Mouse (Mus musculus): Measurements from ENCODE around the gene Atp2a2. TPM values are rescaled to one million over a fixed set of nuclear protein-coding genes. Genes with fewer than 3 reads are reported as not detected.
A peak's percentile ranks its signal among the peaks of the same experiment; 100 is the strongest.

The Atp2a2 gene
- polyA plus RNA-seq (2015; fragmentation: Nextera tagmentation; extraction: Ambion mirVana) = 39.4 and 41.2 TPM in 2 replicates

- H3K4me2 ChIP-seq = peak within 1 kb of the TSS; percentile 75
- H3K27me3 ChIP-seq = no peaks in the 10 kb centered on the region
- H3K36me3 ChIP-seq = peaks cover 3% of the 10 kb centered on the region; the same call in 1 of the 2 replicates
- H3K9me3 ChIP-seq = peaks cover 5% of the 10 kb centered on the region; the same call in 1 of the 2 replicates
- H3K4me3 ChIP-seq = peak within 1 kb of the TSS; percentile 97
- ATAC-seq (ENCODE audit: low FRiP score) = peak; percentile 93
- H3K27ac ChIP-seq = peak within 1 kb of the TSS; percentile 100
- peak within 1 kb of the TSS; percentile 99 for H3K9ac ChIP-seq
- H3K4me1 ChIP-seq (replicated peaks) = peaks cover 42% of the 10 kb centered on the region
- under 1% methylated on average over 93 of the region's 113 CpGs for WGBS
Measured at GRCm38 (mm10) chr5:122502077-122502941, at the start of gene Atp2a2. Atp2a2 (minus strand) TSS chr5:122502225.

GRCm38 (mm10) chr5:122550460-122550859, 48.4 kb upstream of the Atp2a2 start:
- no peak for ATAC-seq (ENCODE audit: low FRiP score)
- WGBS = 69% methylated on average over 8 of the region's 8 CpGs
- H3K4me1 ChIP-seq (replicated peaks) = peaks cover 4% of the 10 kb centered on the region; the same call in 1 of the 2 replicates

GRCm38 (mm10) chr5:122548671-122549070, 46.6 kb upstream of the Atp2a2 start:
- Histone ChIP-seq H3K27me3 (no peaks in the 10 kb centered on the region), H3K36me3 (peaks cover 6% of the 10 kb centered on the region; the same call in 1 of the 2 replicates), H3K4me1 (replicated peaks) (peaks cover 4% of the 10 kb centered on the region; the same call in 1 of the 2 replicates), H3K4me2 (no peak overlapping the region), H3K9ac (no peak overlapping the region), H3K27ac (no peak overlapping the region), H3K9me3 (no peaks in the 10 kb centered on the region), H3K4me3 (no peak overlapping the region)
- WGBS = 82% methylated on average over 6 of the region's 6 CpGs
- no peak for ATAC-seq (ENCODE audit: low FRiP score)

More at GRCm38 (mm10) chr5:122550460-122550859, 48.4 kb upstream of the Atp2a2 start:
- H3K36me3 ChIP-seq = peaks cover 13% of the 10 kb centered on the region
- H3K9ac ChIP-seq = no peak overlapping the region; the same call in 1 of the 2 replicates
- no peaks in the 10 kb centered on the region for H3K9me3 ChIP-seq
- H3K27ac ChIP-seq = no peak overlapping the region
- no peak overlapping the region for H3K4me2 ChIP-seq
- H3K27me3 ChIP-seq = no peaks in the 10 kb centered on the region
- H3K4me3 ChIP-seq = no peak overlapping the region

- Histone ChIP-seq H3K27me3 (no peaks in the 10 kb centered on the region), H3K9ac (no peak overlapping the region), H3K27ac (peak overlapping the region; percentile 18; the same call in 1 of the 2 replicates), H3K4me2 (no peak overlapping the region), H3K9me3 (no peaks in the 10 kb centered on the region), H3K4me3 (no peak overlapping the region), H3K36me3 (peaks cover 6% of the 10 kb centered on the region; the same call in 1 of the 2 replicates), H3K4me1 (replicated peaks) (peaks cover 4% of the 10 kb centered on the region; the same call in 1 of the 2 replicates)
- ATAC-seq (ENCODE audit: low FRiP score) = no peak
- WGBS = 75% methylated on average over 6 of the region's 6 CpGs
Measured at GRCm38 (mm10) chr5:122547810-122548209, 45.8 kb upstream of the Atp2a2 start.

- H3K9me3 ChIP-seq = no peaks in the 10 kb centered on the region
- H3K4me2 ChIP-seq = no peak overlapping the region
- peaks cover 6% of the 10 kb centered on the region; the same call in 1 of the 2 replicates for H3K36me3 ChIP-seq
- ATAC-seq (ENCODE audit: low FRiP score) = no peak
- 69% methylated on average over 7 of the region's 7 CpGs for WGBS
- no peaks in the 10 kb centered on the region for H3K27me3 ChIP-seq
- H3K9ac ChIP-seq = no peak overlapping the region
- no peak overlapping the region for H3K4me3 ChIP-seq
- peaks cover 4% of the 10 kb centered on the region; the same call in 1 of the 2 replicates for H3K4me1 ChIP-seq (replicated peaks)
- no peak overlapping the region for H3K27ac ChIP-seq
Measured at GRCm38 (mm10) chr5:122547251-122547714, 45.3 kb upstream of the Atp2a2 start.

GRCm38 (mm10) chr5:122543392-122543791, 41.4 kb upstream of the Atp2a2 start:
- Histone ChIP-seq H3K9ac (no peak overlapping the region), H3K4me1 (replicated peaks) (peaks cover 4% of the 10 kb centered on the region; the same call in 1 of the 2 replicates), H3K4me2 (no peak overlapping the region), H3K27ac (no peak overlapping the region), H3K9me3 (no peaks in the 10 kb centered on the region), H3K36me3 (peaks cover 14% of the 10 kb centered on the region), H3K27me3 (no peaks in the 10 kb centered on the region), H3K4me3 (no peak overlapping the region)
- WGBS = 94% methylated on average over 6 of the region's 6 CpGs
- ATAC-seq (ENCODE audit: low FRiP score) = no peak

GRCm38 (mm10) chr5:122541871-122542270, 39.8 kb upstream of the Atp2a2 start:
- H3K4me3 ChIP-seq = no peak overlapping the region
- no peak overlapping the region for H3K27ac ChIP-seq
- no peak overlapping the region for H3K9ac ChIP-seq
- H3K27me3 ChIP-seq = no peaks in the 10 kb centered on the region
- no peaks in the 10 kb centered on the region for H3K9me3 ChIP-seq
- H3K36me3 ChIP-seq = peaks cover 14% of the 10 kb centered on the region
- H3K4me2 ChIP-seq = no peak overlapping the region
- no peaks in the 10 kb centered on the region for H3K4me1 ChIP-seq (replicated peaks)
- ATAC-seq (ENCODE audit: low FRiP score) = no peak
- WGBS = 93% methylated on average over 8 of the region's 8 CpGs

- H3K4me1 ChIP-seq (replicated peaks) = no peaks in the 10 kb centered on the region
- H3K9me3 ChIP-seq = no peaks in the 10 kb centered on the region
- WGBS = 97% methylated on average over 11 of the region's 11 CpGs
- no peak for ATAC-seq (ENCODE audit: low FRiP score)
- H3K4me3 ChIP-seq = no peak overlapping the region
- no peak overlapping the region for H3K9ac ChIP-seq
- no peaks in the 10 kb centered on the region for H3K27me3 ChIP-seq
- no peak overlapping the region for H3K4me2 ChIP-seq
- peaks cover 14% of the 10 kb centered on the region for H3K36me3 ChIP-seq
- no peak overlapping the region for H3K27ac ChIP-seq
Measured at GRCm38 (mm10) chr5:122538077-122538476, 36.1 kb upstream of the Atp2a2 start.

GRCm38 (mm10) chr5:122537654-122538053, 35.6 kb upstream of the Atp2a2 start:
- Histone ChIP-seq H3K4me3 (no peak overlapping the region), H3K9ac (no peak overlapping the region), H3K4me2 (no peak overlapping the region), H3K27me3 (no peaks in the 10 kb centered on the region), H3K36me3 (peaks cover 14% of the 10 kb centered on the region), H3K4me1 (replicated peaks) (no peaks in the 10 kb centered on the region), H3K9me3 (no peaks in the 10 kb centered on the region), H3K27ac (no peak overlapping the region)
- no peak for ATAC-seq (ENCODE audit: low FRiP score)
- WGBS = 96% methylated on average over 5 of the region's 5 CpGs

- ATAC-seq (ENCODE audit: low FRiP score) = no peak
- Histone ChIP-seq H3K9ac (no peak overlapping the region), H3K4me1 (replicated peaks) (peaks cover 14% of the 10 kb centered on the region; the same call in 1 of the 2 replicates), H3K9me3 (no peaks in the 10 kb centered on the region), H3K4me3 (no peak overlapping the region), H3K4me2 (no peak overlapping the region), H3K27me3 (no peaks in the 10 kb centered on the region), H3K27ac (no peak overlapping the region), H3K36me3 (peaks cover 5% of the 10 kb centered on the region; the same call in 1 of the 2 replicates)
- 81% methylated on average over 8 of the region's 8 CpGs for WGBS
Measured at GRCm38 (mm10) chr5:122533884-122534283, 31.9 kb upstream of the Atp2a2 start.

GRCm38 (mm10) chr5:122529913-122530604, 28.0 kb upstream of the Atp2a2 start:
- WGBS = 81% methylated on average over 9 of the region's 9 CpGs
- Histone ChIP-seq H3K9me3 (no peaks in the 10 kb centered on the region), H3K9ac (no peak overlapping the region), H3K36me3 (peaks cover 10% of the 10 kb centered on the region; the same call in 1 of the 2 replicates), H3K4me1 (replicated peaks) (peaks cover 23% of the 10 kb centered on the region), H3K4me2 (no peak overlapping the region), H3K27me3 (no peaks in the 10 kb centered on the region), H3K27ac (peak overlapping the region; percentile 44; the same call in 1 of the 2 replicates), H3K4me3 (no peak overlapping the region)
- no peak for ATAC-seq (ENCODE audit: low FRiP score)

- Histone ChIP-seq H3K27me3 (no peaks in the 10 kb centered on the region), H3K4me1 (replicated peaks) (peaks cover 23% of the 10 kb centered on the region), H3K36me3 (peaks cover 10% of the 10 kb centered on the region; the same call in 1 of the 2 replicates), H3K27ac (no peak overlapping the region), H3K4me3 (no peak overlapping the region), H3K4me2 (no peak overlapping the region), H3K9ac (no peak overlapping the region), H3K9me3 (no peaks in the 10 kb centered on the region)
- WGBS = 75% methylated on average over 3 of the region's 3 CpGs
- no peak for ATAC-seq (ENCODE audit: low FRiP score)
Measured at GRCm38 (mm10) chr5:122529316-122529715, 27.3 kb upstream of the Atp2a2 start.
